Mouse (Mus musculus): ENCODE data around the gene Gm9767. TPM values are rescaled to one million over a fixed set of nuclear protein-coding genes. Genes with fewer than 3 reads are reported as not detected.

Gm9767 gene
- polyA plus RNA-seq, 2 experiments = 0.63 to 1.3 TPM

DNA sequence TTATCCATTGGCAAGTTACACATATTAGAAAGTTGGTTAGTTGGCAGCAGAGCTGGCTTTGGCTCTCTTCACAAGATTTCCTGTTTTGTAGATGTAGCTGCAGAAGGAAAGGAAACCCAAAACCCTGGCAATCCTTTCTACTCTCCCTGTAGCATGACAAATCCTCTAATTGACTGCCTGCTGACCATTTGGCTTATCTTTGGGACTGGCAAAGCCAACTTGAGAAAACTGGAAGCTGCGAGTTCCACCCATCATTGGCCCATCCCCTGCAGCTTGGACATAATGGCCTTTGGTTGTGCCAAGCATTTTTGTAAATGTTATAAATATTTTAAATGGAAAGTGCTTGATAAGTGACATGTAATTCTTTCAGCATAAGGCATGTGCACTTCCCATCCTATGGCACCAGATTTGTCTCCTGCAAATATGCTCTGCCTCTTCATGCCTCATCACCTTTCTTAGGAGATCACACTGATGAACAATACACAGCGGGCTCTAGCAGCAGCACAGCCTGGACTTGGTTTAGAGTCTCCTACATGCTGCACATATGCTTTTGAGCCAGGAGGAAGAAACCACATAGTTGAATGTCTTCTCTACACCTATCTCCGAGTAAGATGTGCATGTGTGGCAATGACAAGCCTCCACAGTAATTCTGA lies 25.4 kb downstream of the Gm9767 start:
- TF ChIP-seq POLR2A (IDR thresholded peaks at IDR 0.05; ENCODE audit: borderline replicate concordance, extremely low read depth, insufficient read depth, insufficient read length) = no peak
- no peak overlapping the region for H3K27ac ChIP-seq (replicated peaks; ENCODE audit: low read depth, low read length)
- H3K9me3 ChIP-seq (ENCODE audit: control insufficient read depth, low read length) = no peaks in the 10 kb centered on the region
- no peaks in the 10 kb centered on the region for H3K36me3 ChIP-seq (ENCODE audit: control insufficient read depth, insufficient read depth, low read length)
- 80% methylated on average over 3 of the region's 3 CpGs for WGBS
- H3K4me2 ChIP-seq (replicated peaks; ENCODE audit: low read depth, low read length, severe bottlenecking) = no peak overlapping the region
- DNase-seq (ENCODE audit: low spot score) = no peak
- H3K4me3 ChIP-seq (replicated peaks; ENCODE audit: low read length) = no peak overlapping the region
- no peak overlapping the region for H3K9ac ChIP-seq (ENCODE audit: low read depth, low read length, severe bottlenecking)
- no peaks in the 10 kb centered on the region for H3K4me1 ChIP-seq (ENCODE audit: control insufficient read depth, insufficient read depth, low read length)
- ATAC-seq (ENCODE audit: low FRiP score, low read depth) = no peak
- H3K27me3 ChIP-seq (ENCODE audit: control insufficient read depth, insufficient read depth, low read length) = no peaks in the 10 kb centered on the region

DNA sequence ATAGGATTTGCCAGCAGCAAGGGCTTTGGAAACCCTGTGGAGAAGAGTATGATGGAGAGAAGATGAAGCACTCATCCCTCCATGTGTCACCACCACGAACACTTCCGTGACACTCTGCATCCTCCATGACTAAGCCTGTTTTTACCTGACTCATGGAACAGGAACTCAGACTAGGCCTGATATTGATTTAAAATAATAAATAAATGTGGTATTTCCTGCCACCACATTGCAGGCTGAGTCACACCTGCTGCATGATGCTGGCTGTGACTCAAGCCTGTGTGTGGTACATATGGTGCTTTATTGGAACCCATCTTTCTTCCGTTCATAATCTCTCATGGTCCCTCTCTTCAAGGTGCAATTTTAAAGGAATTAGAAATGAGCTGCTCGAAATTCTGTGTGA lies 36.4 kb downstream of the Gm9767 start:
- Histone ChIP-seq H3K4me3 (replicated peaks; ENCODE audit: low read length) (no peak overlapping the region), H3K27me3 (ENCODE audit: control insufficient read depth, insufficient read depth, low read length) (no peaks in the 10 kb centered on the region), H3K9me3 (ENCODE audit: control insufficient read depth, low read length) (no peaks in the 10 kb centered on the region), H3K4me2 (replicated peaks; ENCODE audit: low read depth, low read length, severe bottlenecking) (no peak overlapping the region), H3K9ac (ENCODE audit: low read depth, low read length, severe bottlenecking) (no peak overlapping the region), H3K27ac (replicated peaks; ENCODE audit: low read depth, low read length) (no peak overlapping the region), H3K36me3 (ENCODE audit: control insufficient read depth, insufficient read depth, low read length) (no peaks in the 10 kb centered on the region), H3K4me1 (ENCODE audit: control insufficient read depth, insufficient read depth, low read length) (no peaks in the 10 kb centered on the region)
- DNase-seq (ENCODE audit: low spot score) (no peak), ATAC-seq (ENCODE audit: low FRiP score, low read depth) (no peak)
- 73% methylated on average over 4 of the region's 4 CpGs for WGBS
- no peak for TF ChIP-seq POLR2A (IDR thresholded peaks at IDR 0.05; ENCODE audit: borderline replicate concordance, extremely low read depth, insufficient read depth, insufficient read length)

DNA sequence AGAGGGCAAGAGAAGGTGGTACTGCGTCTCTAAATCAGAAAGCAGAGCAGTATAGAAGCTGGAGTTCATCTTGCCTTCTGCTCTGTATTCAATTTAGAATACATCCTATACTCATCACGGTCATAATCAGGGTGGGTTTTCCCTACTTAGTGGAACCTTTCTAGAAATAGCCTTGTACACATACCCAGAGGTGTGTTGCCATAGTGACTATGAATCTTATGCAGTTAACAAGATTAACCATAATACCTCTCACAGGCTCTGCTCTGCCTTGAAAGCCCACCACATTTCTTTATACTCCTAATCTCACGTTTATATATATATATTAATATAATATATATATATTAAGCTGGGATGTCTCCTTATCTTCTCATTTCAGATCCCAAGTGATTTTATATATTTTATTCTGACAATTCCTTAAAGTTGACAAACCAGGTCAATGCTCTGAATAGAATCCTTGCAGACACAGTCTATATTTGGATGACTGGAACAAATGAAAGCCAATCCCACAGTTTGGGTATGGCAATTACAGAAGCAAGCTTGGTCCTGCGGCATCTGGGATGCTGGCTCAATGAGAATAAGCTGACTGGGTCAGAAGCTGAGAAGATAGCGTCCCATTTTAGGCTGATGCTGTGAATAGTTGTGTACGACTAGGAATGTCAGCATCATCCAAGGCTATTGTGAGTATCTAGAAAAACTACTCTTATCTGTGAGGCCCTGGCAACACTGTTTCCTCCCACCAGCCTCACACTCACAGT lies 41.2 kb downstream of the Gm9767 start:
- ATAC-seq (ENCODE audit: low FRiP score, low read depth) = no peak
- Histone ChIP-seq H3K9me3 (ENCODE audit: control insufficient read depth, low read length) (no peaks in the 10 kb centered on the region), H3K4me3 (replicated peaks; ENCODE audit: low read length) (no peak overlapping the region), H3K36me3 (ENCODE audit: control insufficient read depth, insufficient read depth, low read length) (no peaks in the 10 kb centered on the region), H3K27me3 (ENCODE audit: control insufficient read depth, insufficient read depth, low read length) (no peaks in the 10 kb centered on the region), H3K27ac (replicated peaks; ENCODE audit: low read depth, low read length) (no peak overlapping the region), H3K4me2 (replicated peaks; ENCODE audit: low read depth, low read length, severe bottlenecking) (no peak overlapping the region), H3K4me1 (ENCODE audit: control insufficient read depth, insufficient read depth, low read length) (no peaks in the 10 kb centered on the region), H3K9ac (ENCODE audit: low read depth, low read length, severe bottlenecking) (no peak overlapping the region)
- no peak for TF ChIP-seq POLR2A (IDR thresholded peaks at IDR 0.05; ENCODE audit: borderline replicate concordance, extremely low read depth, insufficient read depth, insufficient read length)
- no peak for DNase-seq (ENCODE audit: low spot score)
- WGBS = 86% methylated on average over 6 of the region's 6 CpGs

DNA sequence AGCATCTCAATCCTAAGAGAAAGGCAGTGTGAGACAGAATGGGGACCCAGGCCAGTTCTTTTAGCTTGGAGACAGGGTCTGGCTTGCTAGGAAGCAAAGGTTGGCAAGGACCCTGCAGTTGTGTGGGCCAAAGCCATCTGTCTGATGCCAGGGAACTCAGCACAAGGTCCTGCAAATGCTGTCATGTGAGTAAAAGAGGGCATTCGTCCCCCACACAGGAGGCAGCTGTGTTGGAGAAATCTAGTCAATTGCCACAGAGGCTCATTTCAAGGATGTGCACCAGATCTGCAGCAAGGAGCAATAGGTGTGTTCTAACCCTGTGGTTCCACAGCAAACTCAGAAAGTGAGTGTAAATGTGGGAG lies 41.7 kb downstream of the Gm9767 start:
- Histone ChIP-seq H3K4me3 (replicated peaks; ENCODE audit: low read length) (no peak overlapping the region), H3K27ac (replicated peaks; ENCODE audit: low read depth, low read length) (no peak overlapping the region), H3K4me2 (replicated peaks; ENCODE audit: low read depth, low read length, severe bottlenecking) (no peak overlapping the region), H3K27me3 (ENCODE audit: control insufficient read depth, insufficient read depth, low read length) (no peaks in the 10 kb centered on the region), H3K36me3 (ENCODE audit: control insufficient read depth, insufficient read depth, low read length) (no peaks in the 10 kb centered on the region), H3K9me3 (ENCODE audit: control insufficient read depth, low read length) (no peaks in the 10 kb centered on the region), H3K4me1 (ENCODE audit: control insufficient read depth, insufficient read depth, low read length) (no peaks in the 10 kb centered on the region), H3K9ac (ENCODE audit: low read depth, low read length, severe bottlenecking) (no peak overlapping the region)
- no peak for TF ChIP-seq POLR2A (IDR thresholded peaks at IDR 0.05; ENCODE audit: borderline replicate concordance, extremely low read depth, insufficient read depth, insufficient read length)
- DNase-seq (ENCODE audit: low spot score) (no peak), ATAC-seq (ENCODE audit: low FRiP score, low read depth) (no peak)
- 76% methylated on average over 1 of the region's 1 CpGs for WGBS

Other genes with a start within 250 kb of the Gm9767 start
- 8.2 and 8.3 TPM in 2 replicates for gene Tmem200a, start 797 bp downstream of the Gm9767 start, polyA plus RNA-seq (2012; rRNA removed)
- gene Tmem200a, start 797 bp downstream of the Gm9767 start, polyA plus RNA-seq (2014; fragmentation: Nextera tagmentation; extraction: Ambion mirVana) = 11.3 and 14.8 TPM in 2 replicates
- 0.04 and 0.14 TPM in 2 replicates for gene Samd3, start 151.5 kb downstream of the Gm9767 start, polyA plus RNA-seq (2012; rRNA removed)
- 0.25 TPM in 1 of 2 replicates, not detected in the other for gene Samd3, start 151.5 kb downstream of the Gm9767 start, polyA plus RNA-seq (2014; fragmentation: Nextera tagmentation; extraction: Ambion mirVana)